Mouse (Mus musculus) thymus, postnatal 0 days (tissue): Measurements from ENCODE around the gene Pde4b. TPM values are rescaled to one million over a fixed set of nuclear protein-coding genes. Genes with fewer than 3 reads are reported as not detected.

Source experiments
- DNase-seq: peaks from one replicate; pipeline ENCODE4 v3.0.0-alpha.2; 2015; ENCODE audit warnings: low spot score
- polyA plus RNA-seq: library from polyadenylated mRNA; unstranded; fragments of >200 nt; fragmentation: Nextera tagmentation; extraction: Ambion mirVana; gene quantifications from 2 replicates; pipeline ENCODE4 v1.2.1, GENCODE M21; 2015

Pde4b gene
- polyA plus RNA-seq, 1 experiment from 2014 or later: 24.5 TPM

GRCm38 (mm10) chr4:102393605-102394004 lies 306.3 kb downstream of the Pde4b start:
- DNase-seq: no peak

GRCm38 (mm10) chr4:102397334-102397733 lies 310.0 kb downstream of the Pde4b start:
- no peak for DNase-seq

GRCm38 (mm10) chr4:102398512-102398911 lies 311.2 kb downstream of the Pde4b start:
- no peak for DNase-seq

GRCm38 (mm10) chr4:102406848-102407247 lies 319.5 kb downstream of the Pde4b start:
- no peak for DNase-seq

- DNase-seq: no peak
Measured at GRCm38 (mm10) chr4:102408132-102408531, 320.8 kb downstream of the Pde4b start.

- DNase-seq: no peak
Measured at GRCm38 (mm10) chr4:102408938-102409337, 321.6 kb downstream of the Pde4b start.

- no peak for DNase-seq
Measured at GRCm38 (mm10) chr4:102413101-102413500, 325.8 kb downstream of the Pde4b start.

GRCm38 (mm10) chr4:102413794-102414193 lies 326.5 kb downstream of the Pde4b start:
- no peak for DNase-seq

- no peak for DNase-seq
Measured at GRCm38 (mm10) chr4:102414610-102415009, 327.3 kb downstream of the Pde4b start.

GRCm38 (mm10) chr4:102420794-102421397 lies 333.6 kb downstream of the Pde4b start:
- DNase-seq: no peak

- no peak for DNase-seq
Measured at GRCm38 (mm10) chr4:102421398-102421859, 334.1 kb downstream of the Pde4b start.

GRCm38 (mm10) chr4:102424104-102424503 lies 336.8 kb downstream of the Pde4b start:
- no peak for DNase-seq

- DNase-seq: no peak
Measured at GRCm38 (mm10) chr4:102425422-102425821, 338.1 kb downstream of the Pde4b start.

- DNase-seq: no peak
Measured at GRCm38 (mm10) chr4:102429730-102430341, 342.5 kb downstream of the Pde4b start.

GRCm38 (mm10) chr4:102432040-102432782 lies 344.9 kb downstream of the Pde4b start:
- no peak for DNase-seq

- no peak for DNase-seq
Measured at GRCm38 (mm10) chr4:102439401-102440118, 352.2 kb downstream of the Pde4b start.

GRCm38 (mm10) chr4:102440119-102440481 lies 352.8 kb downstream of the Pde4b start:
- DNase-seq: no peak

GRCm38 (mm10) chr4:102443533-102443932 lies 356.2 kb downstream of the Pde4b start:
- no peak for DNase-seq

- DNase-seq: no peak
Measured at GRCm38 (mm10) chr4:102444501-102444900, 357.2 kb downstream of the Pde4b start.

- no peak for DNase-seq
Measured at GRCm38 (mm10) chr4:102446160-102446945, 359.0 kb downstream of the Pde4b start.

- DNase-seq: no peak
Measured at GRCm38 (mm10) chr4:102456426-102456825, 369.1 kb downstream of the Pde4b start.
